Mouse (Mus musculus): Measurements from ENCODE around the gene Sdhb. TPM values are rescaled to one million over a fixed set of nuclear protein-coding genes. Genes with fewer than 3 reads are reported as not detected.

Sdhb gene
- total RNA-seq, 2 experiments from 2014 or later, result 128 to 177 TPM

GRCm38 (mm10) chr4:140946580-140947205, 14.3 kb upstream of the Sdhb start:
- no peak for ATAC-seq (replicated peaks; ENCODE audit: low FRiP score, low TSS enrichment, poor library complexity, severe bottlenecking)

GRCm38 (mm10) chr4:140947487-140948440, 13.2 kb upstream of the Sdhb start:
- no peak for ATAC-seq (replicated peaks; ENCODE audit: low FRiP score, low TSS enrichment, poor library complexity, severe bottlenecking)

GRCm38 (mm10) chr4:140948481-140948880, 12.5 kb upstream of the Sdhb start:
- no peak for ATAC-seq (replicated peaks; ENCODE audit: low FRiP score, low TSS enrichment, poor library complexity, severe bottlenecking)

- ATAC-seq (replicated peaks; ENCODE audit: low FRiP score, low TSS enrichment, poor library complexity, severe bottlenecking), result no peak
These were observed 12.0 kb upstream of the Sdhb start for GRCm38 (mm10) chr4:140949052-140949451.

GRCm38 (mm10) chr4:140949616-140950015, 11.4 kb upstream of the Sdhb start:
- ATAC-seq (replicated peaks; ENCODE audit: low FRiP score, low TSS enrichment, poor library complexity, severe bottlenecking), result no peak

GRCm38 (mm10) chr4:140950574-140950973, 10.4 kb upstream of the Sdhb start:
- ATAC-seq (replicated peaks; ENCODE audit: low FRiP score, low TSS enrichment, poor library complexity, severe bottlenecking), result no peak

GRCm38 (mm10) chr4:140951861-140952641, 9.0 kb upstream of the Sdhb start:
- no peak for ATAC-seq (replicated peaks; ENCODE audit: low FRiP score, low TSS enrichment, poor library complexity, severe bottlenecking)

GRCm38 (mm10) chr4:140957131-140957702, 3.8 kb upstream of the Sdhb start:
- no peak for ATAC-seq (replicated peaks; ENCODE audit: low FRiP score, low TSS enrichment, poor library complexity, severe bottlenecking)

GRCm38 (mm10) chr4:140957725-140958124, 3.3 kb upstream of the Sdhb start:
- peak; percentile 38 for ATAC-seq (replicated peaks; ENCODE audit: low FRiP score, low TSS enrichment, poor library complexity, severe bottlenecking)

GRCm38 (mm10) chr4:140958319-140958718, 2.7 kb upstream of the Sdhb start:
- ATAC-seq (replicated peaks; ENCODE audit: low FRiP score, low TSS enrichment, poor library complexity, severe bottlenecking), result no peak

- ATAC-seq (replicated peaks; ENCODE audit: low FRiP score, low TSS enrichment, poor library complexity, severe bottlenecking), result no peak
These were observed 1.8 kb upstream of the Sdhb start for GRCm38 (mm10) chr4:140959128-140959679.

GRCm38 (mm10) chr4:140959715-140960479, 1.1 kb upstream of the Sdhb start:
- ATAC-seq (replicated peaks; ENCODE audit: low FRiP score, low TSS enrichment, poor library complexity, severe bottlenecking), result no peak

- ATAC-seq (replicated peaks; ENCODE audit: low FRiP score, low TSS enrichment, poor library complexity, severe bottlenecking), result peak; percentile 11
These were observed 634 bp downstream of the Sdhb start for GRCm38 (mm10) chr4:140961467-140962206.

GRCm38 (mm10) chr4:140962207-140962909, 1.4 kb downstream of the Sdhb start:
- ATAC-seq (replicated peaks; ENCODE audit: low FRiP score, low TSS enrichment, poor library complexity, severe bottlenecking), result no peak

GRCm38 (mm10) chr4:140962950-140963349, 1.9 kb downstream of the Sdhb start:
- no peak for ATAC-seq (replicated peaks; ENCODE audit: low FRiP score, low TSS enrichment, poor library complexity, severe bottlenecking)

- no peak for ATAC-seq (replicated peaks; ENCODE audit: low FRiP score, low TSS enrichment, poor library complexity, severe bottlenecking)
These were observed 3.1 kb downstream of the Sdhb start for GRCm38 (mm10) chr4:140963941-140964597.

GRCm38 (mm10) chr4:140964620-140965019, 3.6 kb downstream of the Sdhb start:
- 0 out of 2 replicates have a peak, but pooled peaks have one; percentile 17 for ATAC-seq (replicated peaks; ENCODE audit: low FRiP score, low TSS enrichment, poor library complexity, severe bottlenecking)

Measured in megakaryocyte-erythroid progenitor cell, adult 5-6 weeks (primary cell).